Mouse (Mus musculus) heart, postnatal 0 days (tissue): ENCODE results near the gene Nkpd1.

ENCODE experiments used
- CTCF ChIP-seq: IDR thresholded peaks from 2 replicates; pipeline ENCODE4 v1.5.1; 2016; ENCODE audit warnings: antibody characterized with exemption, control low read depth, low read depth
- EP300 ChIP-seq: IDR thresholded peaks from 2 replicates; pipeline ENCODE4 v1.6.1; 2016; ENCODE audit warnings: antibody characterized with exemption, low read depth

DNA sequence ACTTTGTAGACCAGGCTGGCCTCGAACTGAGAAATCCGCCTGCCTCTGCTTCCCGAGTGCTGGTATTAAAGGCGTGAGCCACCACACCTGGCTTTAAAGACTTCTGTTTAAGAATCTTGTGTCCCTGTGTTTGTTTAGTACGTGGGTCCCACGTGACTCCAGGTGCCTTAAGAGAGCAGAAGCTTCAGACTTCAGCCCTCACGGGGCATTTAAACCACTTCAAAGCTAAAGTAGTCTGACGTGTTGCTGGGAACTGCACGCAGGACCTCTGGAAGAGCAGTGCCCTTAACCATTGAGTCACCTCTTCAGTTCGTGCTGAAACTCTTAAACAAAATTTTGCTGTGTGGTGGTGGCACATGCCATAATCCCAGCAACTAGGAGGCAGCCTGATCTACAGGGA lies 31.8 kb downstream of the Nkpd1 start:
- TF ChIP-seq CTCF (no peak), EP300 (no peak)
